8 mouse cellular contexts compared by ENCODE assay signal in the genomic region with DNA sequence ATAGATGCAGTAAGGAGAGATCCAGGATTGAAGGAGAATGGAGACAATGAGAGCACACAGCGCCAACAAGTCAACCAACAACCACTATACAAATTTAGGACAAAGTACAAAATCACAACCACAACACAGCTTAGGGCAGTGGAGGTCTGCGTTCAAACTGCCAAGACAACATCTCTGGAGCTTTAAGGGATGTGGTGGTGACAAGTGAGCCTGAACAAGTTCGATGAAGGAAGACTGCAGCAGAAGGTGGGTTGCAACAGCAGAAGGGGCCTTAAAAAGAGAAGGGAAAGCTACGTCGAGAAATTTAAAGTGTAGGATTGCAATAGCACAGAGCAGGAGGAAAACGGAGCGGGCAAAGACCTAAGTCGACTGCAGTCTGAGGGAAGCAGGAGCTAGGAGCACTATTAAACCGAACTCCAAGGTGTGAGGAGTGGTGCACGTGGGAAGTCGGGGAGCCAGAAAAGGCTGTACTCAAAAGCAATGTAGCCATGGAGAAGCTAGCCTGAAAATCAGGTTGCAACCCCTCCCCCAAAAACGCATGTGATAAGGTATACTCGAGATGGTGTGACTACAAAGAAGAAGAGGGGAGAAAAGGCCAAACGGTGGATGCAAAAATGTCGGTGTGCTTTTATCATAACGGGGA. TPM values are rescaled to one million over a fixed set of nuclear protein-coding genes. Genes with fewer than 3 reads are reported as not detected.
A peak's percentile ranks its signal among the peaks of the same experiment; 100 is the strongest.
DNase-seq lines count a peak whose midpoint lies in the region; ATAC-seq and TF ChIP-seq lines count a peak whose summit lies in the region.

No protein-coding gene starts in this region.

- peak overlapping the region; percentile 78 for H3K4me2 ChIP-seq in kidney, embryonic 15.5 days
- H3K4me2 ChIP-seq in liver, embryonic 14.5 days (ENCODE audit: low read depth) = peak overlapping the region; percentile 86

- peak; percentile 31 for DNase-seq in layer of hippocampus, adult 11-12 months (ENCODE audit: low spot score)
- DNase-seq in layer of hippocampus, adult 9-10 months (ENCODE audit: low spot score) = no peak
- peak; percentile 32 for DNase-seq in cerebellum, adult 11-12 months
- peak; percentile 16 to 43 for DNase-seq in frontal cortex, adult 2 months (ENCODE audit: extremely low spot score in 1 of 2, low spot score in 1 of 2)
- no peak for DNase-seq in liver, embryonic 14.5 days (ENCODE audit: low read depth in 3 of 3, low spot score in 3 of 3)
- peak; percentile 37 for DNase-seq in right cerebral cortex, adult 18-20 months
- DNase-seq in adipocyte (ENCODE audit: low spot score) = no peak

- peak overlapping the region; percentile 81 for H3K27ac ChIP-seq in kidney, embryonic 15.5 days
- H3K27ac ChIP-seq in liver, embryonic 14.5 days = peak overlapping the region; percentile 38; the same call in 1 of the 2 replicates

- peak overlapping the region; percentile 82 for H3K9ac ChIP-seq in kidney, embryonic 15.5 days
- peak overlapping the region; percentile 83 for H3K9ac ChIP-seq in liver, embryonic 14.5 days (replicated peaks)

- H3K4me1 ChIP-seq in kidney, embryonic 15.5 days = peaks cover 27% of the 10 kb centered on the region
- peaks cover 8 to 16% of the 10 kb centered on the region in 2 experiments for H3K4me1 ChIP-seq in liver, embryonic 14.5 days (replicated peaks; ENCODE audit: control insufficient read depth in 2 of 2, insufficient read depth in 2 of 2, low read length in 1 of 2)

- no peak for ATAC-seq in kidney, embryonic 15.5 days (replicated peaks; ENCODE audit: low FRiP score)
- no peak for ATAC-seq in liver, embryonic 14.5 days (ENCODE audit: insufficient read depth)

- 4% methylated on average over 16 of the region's 16 CpGs for WGBS in kidney, embryonic 15.5 days
- 6% methylated on average over 16 of the region's 16 CpGs for WGBS in liver, embryonic 14.5 days (ENCODE audit: insufficient replicate concordance)

- no peaks in the 10 kb centered on the region for H3K27me3 ChIP-seq in kidney, embryonic 15.5 days
- H3K27me3 ChIP-seq in liver, embryonic 14.5 days (ENCODE audit: control insufficient read depth, insufficient read depth, low read length) = no peaks in the 10 kb centered on the region

- TF ChIP-seq CTCF in liver, embryonic 14.5 days (IDR thresholded peaks at IDR 0.05; ENCODE audit: low read depth) = no peak

- H3K9me3 ChIP-seq in kidney, embryonic 15.5 days (replicated peaks) = no peaks in the 10 kb centered on the region
- H3K9me3 ChIP-seq in liver, embryonic 14.5 days (ENCODE audit: control insufficient read depth, low read length) = no peaks in the 10 kb centered on the region

- H3K36me3 ChIP-seq in kidney, embryonic 15.5 days = no peaks in the 10 kb centered on the region
- H3K36me3 ChIP-seq in liver, embryonic 14.5 days (replicated peaks; ENCODE audit: control insufficient read depth, insufficient read depth, low read depth) = no peaks in the 10 kb centered on the region

- peak overlapping the region; percentile 86 for H3K4me3 ChIP-seq in kidney, embryonic 15.5 days (replicated peaks)
- peak overlapping the region; percentile 77 for H3K4me3 ChIP-seq in liver, embryonic 14.5 days (ENCODE audit: insufficient read depth in 1 of 2, low read depth in 2 of 2, low read length in 2 of 2)

- no peak for TF ChIP-seq EP300 in liver, embryonic 14.5 days (IDR thresholded peaks at IDR 0.05; ENCODE audit: low read depth)

RNA-seq across cellular contexts. Expression of gene Snx27, which starts 1.3 kb away (rescaled TPM):
- polyA plus RNA-seq in frontal cortex, adult 2 months (2012; rRNA removed) = 47.5 and 50.5 TPM in 2 replicates
- polyA plus RNA-seq in kidney, embryonic 15.5 days (2015; fragmentation: Nextera tagmentation; extraction: Ambion mirVana) = 47.2 and 50.9 TPM in 2 replicates
- polyA plus RNA-seq in liver, embryonic 14.5 days (2012; rRNA removed) = 4.3 and 5.6 TPM in 2 replicates
- 8.8 and 9.7 TPM in 2 replicates for polyA plus RNA-seq in liver, embryonic 14.5 days (2014; fragmentation: Nextera tagmentation; extraction: Ambion mirVana)

Comparison
In these comparisons a context has a peak if more than half of its experiments do, and no peak if none do; other contexts are left out.
1. DNase-seq: peak in layer of hippocampus, adult 11-12 months (single experiment), cerebellum, adult 11-12 months (single experiment), frontal cortex, adult 2 months (2 of 2) and right cerebral cortex, adult 18-20 months (single experiment); none in layer of hippocampus, adult 9-10 months (single experiment), liver, embryonic 14.5 days (0 of 3) and adipocyte (single experiment).